Mouse (Mus musculus) MN1 (cell line): ENCODE measurements at regions not wholly inside any gene's neighbourhood (a gene's known extent, or its start where the extent isn't known, plus 50 kb on each side); places are given as distances from the start of the nearest gene placed in this dataset.

Experiments used
- DNase-seq: peaks from one replicate; pipeline ENCODE4 v3.0.0-alpha.2; 2016; ENCODE audit warnings: low spot score

GRCm38 (mm10) chr3:51135581-51135980, 88.7 kb upstream of the Noct start:
- DNase-seq: no peak

GRCm38 (mm10) chr3:51137730-51138312, 86.4 kb upstream of the Noct start:
- DNase-seq: no peak

DNA sequence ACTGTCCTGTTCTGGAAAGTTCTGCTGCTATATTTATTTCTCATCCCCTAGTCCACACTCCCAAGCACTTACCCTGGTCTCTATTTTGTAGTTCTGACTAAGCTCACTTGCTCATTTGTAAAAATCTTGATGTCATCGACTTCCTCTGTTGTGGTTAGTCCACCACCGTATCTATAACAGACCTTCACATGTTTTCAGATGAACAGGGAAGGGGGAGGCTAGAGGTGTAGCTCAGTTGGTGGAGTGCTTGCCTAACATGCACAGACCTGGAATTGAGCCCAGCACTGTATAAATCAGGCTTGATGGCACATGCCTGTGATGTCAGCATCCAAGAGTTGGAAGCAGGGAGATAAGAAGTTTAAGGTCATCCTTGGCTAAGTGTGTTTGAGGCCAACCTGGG, 78.3 kb upstream of the Noct start:
- no peak for DNase-seq

GRCm38 (mm10) chr3:51150012-51150411, 74.2 kb upstream of the Noct start:
- DNase-seq: no peak

- no peak for DNase-seq
Observed at GRCm38 (mm10) chr3:51151104-51151503, 73.1 kb upstream of the Noct start.

DNA sequence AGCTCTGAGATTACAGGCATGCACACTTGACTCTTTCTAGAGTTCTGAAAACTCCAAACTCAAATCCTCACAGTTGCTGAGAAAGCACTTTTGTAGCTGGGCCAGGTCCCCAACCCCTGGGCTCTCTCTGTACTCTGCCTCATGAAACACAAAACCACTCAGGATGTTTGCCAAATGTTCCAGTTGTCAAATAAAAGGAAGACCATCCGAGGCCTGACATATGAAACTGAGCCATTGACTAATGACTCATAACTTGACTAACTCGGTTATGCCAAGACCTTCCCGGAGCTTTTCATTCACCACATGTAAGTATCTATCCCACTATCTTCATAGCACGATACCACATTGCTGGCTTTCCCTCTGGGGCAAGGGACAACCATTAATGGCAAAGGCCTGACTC, 68.6 kb upstream of the Noct start:
- peak; percentile 51 for DNase-seq

- DNase-seq: peak; percentile 91
Observed at GRCm38 (mm10) chr3:51156386-51157290, 67.6 kb upstream of the Noct start.

DNA sequence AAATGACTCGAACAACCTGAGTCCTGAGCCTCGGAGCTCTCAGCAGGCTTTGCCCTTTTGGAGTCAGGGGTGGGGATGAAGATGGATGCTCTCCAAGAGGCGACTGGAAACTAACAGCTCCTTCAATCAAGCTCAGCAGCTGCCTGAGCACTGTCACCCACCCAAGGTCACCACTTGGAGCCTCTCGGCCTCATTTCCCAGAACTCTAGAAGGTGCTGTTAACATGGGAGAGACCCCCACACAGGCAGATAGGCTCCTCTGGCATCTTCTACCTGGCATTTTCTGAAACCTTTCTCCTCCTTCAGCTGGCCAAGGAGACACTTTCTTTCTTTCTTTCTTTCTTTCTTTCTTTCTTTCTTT, 67.0 kb upstream of the Noct start:
- DNase-seq: no peak

GRCm38 (mm10) chr3:51158449-51158848, 65.8 kb upstream of the Noct start:
- no peak for DNase-seq

DNA sequence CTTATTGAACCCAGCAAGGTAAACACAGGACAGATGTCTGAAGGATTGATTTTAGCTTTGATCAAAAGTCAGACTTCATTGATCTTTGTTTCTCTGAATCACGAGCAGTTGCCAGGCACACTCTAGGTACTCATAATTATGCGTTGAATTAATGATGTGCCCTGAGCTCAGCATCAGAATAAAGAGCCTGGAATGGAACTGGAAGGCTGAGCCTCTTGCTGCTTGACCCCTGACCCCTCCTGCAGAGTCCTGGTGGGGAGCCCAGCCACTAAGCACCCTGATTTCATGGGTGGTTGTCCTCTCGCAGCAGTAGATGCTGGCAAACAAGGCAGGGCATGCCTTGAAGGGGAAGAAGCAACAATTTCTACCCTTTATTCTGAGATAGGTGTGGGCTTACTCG, 64.9 kb upstream of the Noct start:
- no peak for DNase-seq

DNA sequence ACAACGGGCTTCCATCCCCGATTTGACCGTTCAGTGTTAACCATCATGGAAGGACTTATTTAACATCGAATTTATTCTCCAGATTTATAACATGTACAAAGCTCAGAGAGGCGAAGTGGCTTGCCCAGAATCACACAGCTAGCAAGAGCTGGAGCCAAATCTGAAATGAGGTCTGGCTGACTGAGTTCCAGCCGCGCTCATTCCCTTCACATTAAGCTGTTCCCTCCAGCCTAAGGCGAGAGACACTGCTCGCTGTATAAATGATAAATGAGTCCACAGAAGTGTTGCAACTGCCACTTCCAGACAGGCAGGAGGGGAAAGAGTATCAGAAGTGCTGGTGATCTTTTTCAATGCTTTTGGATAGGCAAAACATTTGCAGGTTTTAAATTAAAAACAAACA, 64.4 kb upstream of the Noct start:
- no peak for DNase-seq

DNA sequence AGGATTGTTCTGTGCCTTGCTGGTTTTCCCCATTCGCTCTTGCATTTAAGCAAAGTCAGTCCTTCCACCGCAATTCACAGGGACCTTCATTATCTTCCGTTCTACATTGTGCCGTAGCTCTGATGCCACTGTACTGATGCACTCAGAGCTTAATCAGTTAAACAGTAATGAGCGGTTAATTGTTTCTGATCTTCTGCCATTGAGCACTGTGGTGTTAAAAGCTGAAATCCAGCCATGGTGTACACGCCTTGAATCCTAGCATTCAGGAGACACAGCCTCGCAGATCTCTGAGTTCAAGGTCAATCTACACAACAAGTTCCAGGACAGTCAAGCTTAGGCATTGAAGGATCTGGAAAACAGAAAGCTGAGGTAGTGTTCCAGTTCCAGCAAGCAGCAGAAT, 63.6 kb upstream of the Noct start:
- no peak for DNase-seq

GRCm38 (mm10) chr3:51169150-51169925, 54.9 kb upstream of the Noct start:
- DNase-seq: no peak

- DNase-seq: peak; percentile 79
Observed at GRCm38 (mm10) chr3:51170225-51170852, 53.9 kb upstream of the Noct start.
